Mouse (Mus musculus): ENCODE data around the gene Pycr2. TPM values are rescaled to one million over a fixed set of nuclear protein-coding genes. Genes with fewer than 3 reads are reported as not detected.

The Pycr2 gene
- 0.36 TPM for polyA plus RNA-seq (2014; fragmentation: Illumina TruSeq; extraction: RNeasy Lipid Tissue Mini Kit (QIAGEN cat#74804); ENCODE audit: low read depth, low replicate concordance)

DNA sequence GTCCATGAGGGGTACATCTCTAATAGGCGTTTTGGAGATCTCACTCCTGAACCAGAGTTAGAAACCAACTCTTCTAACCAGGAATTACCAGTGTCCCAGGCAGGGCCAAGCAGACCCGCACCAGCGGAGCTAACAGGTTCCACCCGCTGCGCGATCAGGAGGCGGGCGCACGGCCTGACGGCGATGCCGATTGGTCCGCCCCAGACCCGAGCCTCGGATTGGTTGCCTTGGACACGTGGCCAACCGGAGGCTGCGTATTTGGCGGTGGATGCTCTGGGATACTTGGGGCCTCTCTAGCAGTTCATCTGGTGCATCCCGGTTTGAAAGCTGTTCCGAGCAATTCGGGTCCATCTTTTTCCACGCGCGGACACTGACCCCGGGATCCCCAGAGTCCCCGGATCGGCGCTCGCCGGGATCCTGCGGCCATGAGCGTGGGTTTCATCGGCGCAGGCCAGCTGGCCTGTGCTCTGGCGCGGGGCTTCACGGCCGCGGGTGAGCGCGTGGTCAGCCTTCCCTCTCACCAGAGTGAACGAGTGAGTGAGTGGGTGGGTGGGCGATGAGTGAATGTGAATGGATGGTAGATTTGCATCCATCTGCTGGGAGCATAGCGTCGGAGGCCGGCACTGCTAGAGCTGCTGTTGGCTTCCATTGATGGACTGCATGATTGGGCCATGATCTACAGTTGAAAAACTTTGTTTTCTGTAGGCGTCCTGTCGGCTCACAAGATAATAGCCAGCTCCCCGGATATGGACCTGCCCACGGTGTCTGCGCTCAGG is at the start of gene Pycr2:
Pycr2 (plus strand) TSS at position 255 of the 776 bp plus-strand sequence.

DNA sequence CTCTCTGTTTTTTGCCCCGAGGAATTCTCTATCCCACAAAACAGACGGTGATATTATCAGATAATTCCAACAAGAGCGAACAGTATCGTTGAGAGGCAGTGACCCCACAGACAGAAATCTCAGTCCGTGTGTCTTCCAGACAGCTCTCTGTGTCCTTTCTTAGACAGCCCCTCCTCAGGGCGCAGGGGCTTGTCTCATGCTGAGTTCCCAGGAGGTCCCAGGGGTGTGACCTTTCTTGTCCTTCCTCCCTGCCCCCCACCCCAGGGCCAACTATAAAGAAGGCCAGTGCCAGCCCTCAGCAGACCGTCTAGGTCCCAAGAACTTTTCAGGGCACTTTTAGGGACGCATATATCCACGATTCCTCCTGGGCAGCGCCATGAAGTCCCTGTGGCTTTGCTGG is 11.3 kb upstream of the Pycr2 start, which contains the start of gene Lefty2:
Lefty2 (plus strand) TSS at position 301 of the 400 bp plus-strand sequence.

DNA sequence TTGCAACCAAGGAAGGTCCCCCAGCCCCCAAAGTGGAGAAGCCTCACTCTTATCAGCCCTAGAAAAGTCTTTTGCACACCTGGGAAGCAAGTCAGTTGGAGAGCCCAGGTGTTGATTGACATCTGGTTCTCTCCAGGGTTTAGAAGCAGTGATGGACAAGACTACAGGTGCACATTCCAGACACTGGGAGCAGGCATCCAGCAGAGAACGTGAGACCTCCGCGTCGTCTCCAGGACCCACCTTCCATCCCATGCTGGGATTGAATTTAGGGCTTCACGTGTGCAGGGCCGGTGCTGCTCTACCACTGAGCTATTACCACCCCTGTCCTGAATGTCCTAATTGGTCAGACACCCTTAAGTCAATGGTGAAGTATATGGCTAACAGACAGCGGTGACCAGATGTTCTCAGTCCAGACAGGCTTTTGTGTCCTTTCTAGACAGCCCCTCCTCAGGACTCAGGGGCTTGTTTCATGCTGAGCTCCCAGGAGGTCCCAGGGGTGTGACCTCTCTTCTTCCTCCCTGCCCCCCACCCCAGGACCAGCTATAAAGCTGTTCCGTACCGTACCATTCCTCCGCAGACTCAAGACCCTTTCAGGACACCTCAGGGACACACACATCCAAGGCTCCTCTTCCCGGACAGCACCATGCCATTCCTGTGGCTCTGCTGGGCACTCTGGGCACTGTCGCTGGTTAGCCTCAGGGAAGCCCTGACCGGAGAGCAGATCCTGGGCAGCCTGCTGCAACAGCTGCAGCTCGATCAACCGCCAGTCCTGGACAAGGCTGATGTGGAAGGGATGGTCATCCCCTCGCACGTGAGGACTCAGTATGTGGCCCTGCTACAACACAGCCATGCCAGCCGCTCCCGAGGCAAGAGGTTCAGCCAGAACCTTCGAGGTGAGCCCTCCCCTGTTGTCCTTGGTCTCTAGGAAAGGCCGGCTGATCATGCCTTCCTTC is 30.6 kb downstream of the Pycr2 start, which contains the start of gene Lefty1:
Lefty1 (plus strand) TSS at position 556 of the 953 bp plus-strand sequence.

DNA sequence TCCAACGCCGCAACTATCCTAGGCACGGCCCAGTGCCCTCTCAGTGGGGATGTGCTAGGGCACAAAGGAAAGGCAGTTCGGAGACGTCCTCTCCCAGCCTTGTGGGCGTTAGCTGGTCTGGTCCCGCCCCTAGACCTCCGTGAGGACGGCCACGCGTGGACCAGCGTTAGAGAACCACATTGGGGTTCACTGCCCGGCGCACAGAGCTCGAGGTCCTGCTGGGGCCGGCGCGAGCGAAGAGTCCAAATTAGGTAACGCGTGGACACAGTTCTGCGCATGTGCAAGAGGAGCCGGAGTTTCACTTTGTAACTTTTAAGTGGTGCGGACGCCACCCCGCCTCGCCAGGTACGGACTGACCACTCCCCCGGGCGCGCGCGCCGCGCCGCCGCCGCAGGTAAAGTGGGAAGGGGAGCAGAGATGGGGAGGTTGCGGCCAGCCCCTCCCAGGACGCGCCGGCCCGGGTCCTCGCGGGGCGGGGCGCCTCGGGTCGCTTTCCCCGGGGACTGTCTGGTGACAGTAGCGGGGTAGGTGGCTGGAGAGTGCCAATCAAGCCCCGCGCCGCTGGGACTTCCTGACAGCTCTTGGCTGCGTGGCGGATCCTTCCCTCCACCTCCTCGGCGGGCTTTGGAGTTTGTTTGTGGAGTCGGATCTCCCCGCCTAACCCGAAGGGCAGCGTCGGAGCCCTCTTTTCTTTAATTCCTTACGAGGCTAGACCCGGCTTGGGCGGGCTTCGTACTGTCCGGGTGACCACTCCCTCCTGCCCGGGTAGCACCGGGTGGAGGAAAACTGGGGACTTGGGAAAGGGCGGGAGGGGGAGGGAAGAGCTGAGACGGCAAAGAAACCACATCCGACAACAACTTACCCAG is 38.3 kb downstream of the Pycr2 start, which contains the start of gene Tmem63a:
Tmem63a (plus strand) TSS at position 179 of the 866 bp plus-strand sequence.

Other genes starting within 250 kb of the Pycr2 start
- not detected for gene Mixl1, start 207.3 kb upstream of the Pycr2 start, polyA plus RNA-seq (2014; fragmentation: Illumina TruSeq; extraction: RNeasy Lipid Tissue Mini Kit (QIAGEN cat#74804); ENCODE audit: low read depth, low replicate concordance)
- 47.7 TPM for gene Acbd3, start 178.2 kb upstream of the Pycr2 start, polyA plus RNA-seq (2014; fragmentation: Illumina TruSeq; extraction: RNeasy Lipid Tissue Mini Kit (QIAGEN cat#74804); ENCODE audit: low read depth, low replicate concordance)
- 861 TPM for gene H3f3a, start 90.3 kb upstream of the Pycr2 start, polyA plus RNA-seq (2014; fragmentation: Illumina TruSeq; extraction: RNeasy Lipid Tissue Mini Kit (QIAGEN cat#74804); ENCODE audit: low read depth, low replicate concordance)
- gene Sde2, start 53.2 kb upstream of the Pycr2 start, polyA plus RNA-seq (2014; fragmentation: Illumina TruSeq; extraction: RNeasy Lipid Tissue Mini Kit (QIAGEN cat#74804); ENCODE audit: low read depth, low replicate concordance): 12.2 TPM
- 0.13 TPM for gene Lefty2, start 11.2 kb upstream of the Pycr2 start, polyA plus RNA-seq (2014; fragmentation: Illumina TruSeq; extraction: RNeasy Lipid Tissue Mini Kit (QIAGEN cat#74804); ENCODE audit: low read depth, low replicate concordance)
- 0.13 TPM for gene Lefty1, start 30.7 kb downstream of the Pycr2 start, polyA plus RNA-seq (2014; fragmentation: Illumina TruSeq; extraction: RNeasy Lipid Tissue Mini Kit (QIAGEN cat#74804); ENCODE audit: low read depth, low replicate concordance)
- gene Tmem63a, start 38.1 kb downstream of the Pycr2 start, polyA plus RNA-seq (2014; fragmentation: Illumina TruSeq; extraction: RNeasy Lipid Tissue Mini Kit (QIAGEN cat#74804); ENCODE audit: low read depth, low replicate concordance): 0.78 TPM
- 43.8 TPM for gene Ephx1, start 116.6 kb downstream of the Pycr2 start, polyA plus RNA-seq (2014; fragmentation: Illumina TruSeq; extraction: RNeasy Lipid Tissue Mini Kit (QIAGEN cat#74804); ENCODE audit: low read depth, low replicate concordance)
- gene 9130409I23Rik, start 146.9 kb downstream of the Pycr2 start, polyA plus RNA-seq (2014; fragmentation: Illumina TruSeq; extraction: RNeasy Lipid Tissue Mini Kit (QIAGEN cat#74804); ENCODE audit: low read depth, low replicate concordance): not detected
- gene Nvl, start 239.9 kb downstream of the Pycr2 start, polyA plus RNA-seq (2014; fragmentation: Illumina TruSeq; extraction: RNeasy Lipid Tissue Mini Kit (QIAGEN cat#74804); ENCODE audit: low read depth, low replicate concordance): 15.6 TPM
- gene Cnih4, start 240.4 kb downstream of the Pycr2 start, polyA plus RNA-seq (2014; fragmentation: Illumina TruSeq; extraction: RNeasy Lipid Tissue Mini Kit (QIAGEN cat#74804); ENCODE audit: low read depth, low replicate concordance): 64.2 TPM